Mouse (Mus musculus): ENCODE results near the gene Cap1. TPM values are rescaled to one million over a fixed set of nuclear protein-coding genes. Genes with fewer than 3 reads are reported as not detected.

Cap1 gene
- polyA plus RNA-seq, 1 experiment, result 0.52 TPM

- H3K4me1 ChIP-seq (ENCODE audit: control insufficient read depth), result no peaks in the 10 kb centered on the region
- no peaks in the 10 kb centered on the region for H3K27me3 ChIP-seq (ENCODE audit: control insufficient read depth)
- H3K36me3 ChIP-seq (ENCODE audit: control insufficient read depth), result peaks cover 81% of the 10 kb centered on the region
Observed at GRCm38 (mm10) chr4:122859096-122859674, 26.7 kb downstream of the Cap1 start.

GRCm38 (mm10) chr4:122857909-122858308 is 27.9 kb downstream of the Cap1 start:
- Histone ChIP-seq H3K9me3 (ENCODE audit: control insufficient read depth, low read length) (no peaks in the 10 kb centered on the region), H3K4me3 (replicated peaks) (no peak overlapping the region), H3K4me1 (ENCODE audit: control insufficient read depth) (no peaks in the 10 kb centered on the region), H3K27me3 (ENCODE audit: control insufficient read depth) (no peaks in the 10 kb centered on the region), H3K36me3 (ENCODE audit: control insufficient read depth) (peaks cover 69% of the 10 kb centered on the region)
- TF ChIP-seq TAL1 (IDR thresholded peaks at IDR 0.05; ENCODE audit: low read length) (no peak), GATA1 (IDR thresholded peaks at IDR 0.05; ENCODE audit: low read length) (no peak)

More at GRCm38 (mm10) chr4:122859096-122859674, 26.7 kb downstream of the Cap1 start:
- no peak for TF ChIP-seq GATA1 (IDR thresholded peaks at IDR 0.05; ENCODE audit: low read length)
- Histone ChIP-seq H3K9me3 (ENCODE audit: control insufficient read depth, low read length) (no peaks in the 10 kb centered on the region), H3K4me3 (replicated peaks) (no peak overlapping the region)

- Histone ChIP-seq H3K36me3 (ENCODE audit: control insufficient read depth) (peaks cover 53% of the 10 kb centered on the region), H3K4me1 (ENCODE audit: control insufficient read depth) (no peaks in the 10 kb centered on the region), H3K9me3 (ENCODE audit: control insufficient read depth, low read length) (no peaks in the 10 kb centered on the region), H3K4me3 (replicated peaks) (no peak overlapping the region), H3K27me3 (ENCODE audit: control insufficient read depth) (no peaks in the 10 kb centered on the region)
- no peak for TF ChIP-seq GATA1 (IDR thresholded peaks at IDR 0.05; ENCODE audit: low read length)
- no peak for TF ChIP-seq TAL1 (IDR thresholded peaks at IDR 0.05; ENCODE audit: low read length)
Observed at GRCm38 (mm10) chr4:122854770-122855169, 31.1 kb downstream of the Cap1 start.

- H3K27me3 ChIP-seq (ENCODE audit: control insufficient read depth), result no peaks in the 10 kb centered on the region
- no peaks in the 10 kb centered on the region for H3K9me3 ChIP-seq (ENCODE audit: control insufficient read depth, low read length)
- TF ChIP-seq GATA1 (IDR thresholded peaks at IDR 0.05; ENCODE audit: low read length), result no peak
- TF ChIP-seq TAL1 (IDR thresholded peaks at IDR 0.05; ENCODE audit: low read length), result no peak
- no peaks in the 10 kb centered on the region for H3K4me1 ChIP-seq (ENCODE audit: control insufficient read depth)
- H3K36me3 ChIP-seq (ENCODE audit: control insufficient read depth), result peaks cover 50% of the 10 kb centered on the region
- H3K4me3 ChIP-seq (replicated peaks), result no peak overlapping the region
Observed at GRCm38 (mm10) chr4:122853691-122854090, 32.2 kb downstream of the Cap1 start.

GRCm38 (mm10) chr4:122851535-122851934 is 34.3 kb downstream of the Cap1 start:
- no peaks in the 10 kb centered on the region for H3K27me3 ChIP-seq (ENCODE audit: control insufficient read depth)
- TF ChIP-seq GATA1 (IDR thresholded peaks at IDR 0.05; ENCODE audit: low read length) (no peak), TAL1 (IDR thresholded peaks at IDR 0.05; ENCODE audit: low read length) (no peak)
- peaks cover 42% of the 10 kb centered on the region for H3K36me3 ChIP-seq (ENCODE audit: control insufficient read depth)
- no peaks in the 10 kb centered on the region for H3K4me1 ChIP-seq (ENCODE audit: control insufficient read depth)
- no peaks in the 10 kb centered on the region for H3K9me3 ChIP-seq (ENCODE audit: control insufficient read depth, low read length)
- H3K4me3 ChIP-seq (replicated peaks), result no peak overlapping the region

GRCm38 (mm10) chr4:122848150-122848621 is 37.7 kb downstream of the Cap1 start:
- Histone ChIP-seq H3K4me3 (replicated peaks) (no peak overlapping the region), H3K27me3 (ENCODE audit: control insufficient read depth) (no peaks in the 10 kb centered on the region), H3K36me3 (ENCODE audit: control insufficient read depth) (peaks cover 42% of the 10 kb centered on the region), H3K4me1 (ENCODE audit: control insufficient read depth) (no peaks in the 10 kb centered on the region), H3K9me3 (ENCODE audit: control insufficient read depth, low read length) (no peaks in the 10 kb centered on the region)
- TF ChIP-seq GATA1 (IDR thresholded peaks at IDR 0.05; ENCODE audit: low read length), result no peak
- no peak for TF ChIP-seq TAL1 (IDR thresholded peaks at IDR 0.05; ENCODE audit: low read length)

GRCm38 (mm10) chr4:122838416-122838815 is 47.4 kb downstream of the Cap1 start:
- Histone ChIP-seq H3K4me3 (replicated peaks) (no peak overlapping the region), H3K27me3 (ENCODE audit: control insufficient read depth) (no peaks in the 10 kb centered on the region), H3K4me1 (ENCODE audit: control insufficient read depth) (peaks cover 18% of the 10 kb centered on the region), H3K36me3 (ENCODE audit: control insufficient read depth) (no peaks in the 10 kb centered on the region; the same call in 1 of the 2 replicates), H3K9me3 (ENCODE audit: control insufficient read depth, low read length) (no peaks in the 10 kb centered on the region)
- TF ChIP-seq GATA1 (IDR thresholded peaks at IDR 0.05; ENCODE audit: low read length) (no peak), TAL1 (IDR thresholded peaks at IDR 0.05; ENCODE audit: low read length) (no peak)

GRCm38 (mm10) chr4:122837994-122838393 is 47.9 kb downstream of the Cap1 start:
- no peaks in the 10 kb centered on the region; the same call in 1 of the 2 replicates for H3K36me3 ChIP-seq (ENCODE audit: control insufficient read depth)
- no peak for TF ChIP-seq TAL1 (IDR thresholded peaks at IDR 0.05; ENCODE audit: low read length)
- TF ChIP-seq GATA1 (IDR thresholded peaks at IDR 0.05; ENCODE audit: low read length), result no peak
- H3K27me3 ChIP-seq (ENCODE audit: control insufficient read depth), result no peaks in the 10 kb centered on the region
- no peaks in the 10 kb centered on the region for H3K9me3 ChIP-seq (ENCODE audit: control insufficient read depth, low read length)
- H3K4me3 ChIP-seq (replicated peaks), result no peak overlapping the region
- peaks cover 18% of the 10 kb centered on the region for H3K4me1 ChIP-seq (ENCODE audit: control insufficient read depth)

- H3K4me1 ChIP-seq (ENCODE audit: control insufficient read depth), result peaks cover 18% of the 10 kb centered on the region
- TF ChIP-seq TAL1 (IDR thresholded peaks at IDR 0.05; ENCODE audit: low read length), result no peak
- TF ChIP-seq GATA1 (IDR thresholded peaks at IDR 0.05; ENCODE audit: low read length), result no peak
- no peaks in the 10 kb centered on the region for H3K9me3 ChIP-seq (ENCODE audit: control insufficient read depth, low read length)
- H3K27me3 ChIP-seq (ENCODE audit: control insufficient read depth), result no peaks in the 10 kb centered on the region
- H3K4me3 ChIP-seq (replicated peaks), result no peak overlapping the region
- no peaks in the 10 kb centered on the region; the same call in 1 of the 2 replicates for H3K36me3 ChIP-seq (ENCODE audit: control insufficient read depth)
Observed at GRCm38 (mm10) chr4:122837180-122837730, 48.6 kb downstream of the Cap1 start.
